Mouse (Mus musculus) adrenal gland, adult 18-20 months (tissue): ENCODE results near the gene Rdh19. TPM values are rescaled to one million over a fixed set of nuclear protein-coding genes. Genes with fewer than 3 reads are reported as not detected.
"Not testable (repeated sequence)": the region's sequence is repeated elsewhere in the genome, so short reads cannot be mapped to it uniquely, and the experiment has no call there.

Source experiments
- DNase-seq, 2 experiments: peaks; one replicate each; pipeline ENCODE4 v3.0.0; 2021 to 2022; ENCODE audit warnings: low spot score in 2 of 2
- total RNA-seq, 2 experiments: library from RNA; stranded (reverse); gene quantifications; 1 replicate in 1 of 2; 2 replicates in 1 of 2; pipeline ENCODE4 v1.2.3; 2021

The Rdh19 gene
- total RNA-seq, 2 experiments from 2014 or later, result not detected

GRCm38 (mm10) chr10:127878262-127879057, 28.7 kb downstream of the Rdh19 start:
- no peak for DNase-seq

GRCm38 (mm10) chr10:127879155-127879688, 29.5 kb downstream of the Rdh19 start:
- DNase-seq, result no peak

GRCm38 (mm10) chr10:127881041-127881440, 31.3 kb downstream of the Rdh19 start:
- no peak for DNase-seq

- no peak for DNase-seq
Measured at GRCm38 (mm10) chr10:127886551-127886950, 36.8 kb downstream of the Rdh19 start.

DNA sequence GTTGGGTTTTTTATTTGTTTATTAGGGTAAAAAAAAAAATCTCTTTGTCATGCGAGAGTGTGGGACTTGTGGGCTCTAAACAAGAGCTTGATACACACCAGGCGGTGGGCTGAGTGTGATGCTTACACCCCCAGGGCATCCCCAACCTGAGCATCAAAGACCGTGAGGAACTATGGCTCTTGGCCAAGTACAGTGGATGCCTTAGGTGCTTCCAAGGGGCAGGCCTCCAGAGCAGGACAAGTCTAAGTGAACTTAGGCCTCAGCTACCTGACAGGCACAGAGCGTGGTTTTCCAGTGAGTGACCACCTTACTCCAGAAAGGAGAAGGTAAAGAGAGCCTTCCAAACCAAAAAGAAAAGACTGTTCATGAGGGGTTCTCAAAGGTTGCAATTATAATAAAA, 37.2 kb downstream of the Rdh19 start:
- DNase-seq, result no peak

GRCm38 (mm10) chr10:127888605-127889004, 38.9 kb downstream of the Rdh19 start, which contains the start of gene Rdh7:
Gene Rdh7 (minus strand): TSS chr10:127888817.
- no peak for DNase-seq

DNA sequence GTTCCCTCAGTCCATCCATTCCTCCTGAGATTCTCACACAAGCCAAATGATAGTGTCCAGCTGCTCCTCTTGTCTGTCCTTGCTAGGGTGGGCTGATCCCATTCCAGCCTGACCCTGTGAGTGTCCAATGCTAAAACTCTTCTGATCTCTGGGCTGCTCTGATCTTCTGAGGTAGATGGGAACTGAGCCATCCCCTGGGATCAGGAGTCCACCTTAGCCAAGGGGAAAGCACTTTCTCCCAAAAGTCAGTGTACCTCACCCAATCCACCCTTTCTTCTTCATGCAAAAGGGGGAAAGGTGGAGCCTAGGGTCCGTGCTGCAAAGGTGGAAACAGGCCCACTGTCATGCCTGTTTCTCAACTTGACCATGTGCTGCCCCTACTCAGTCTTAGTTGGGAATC, 41.8 kb downstream of the Rdh19 start:
- DNase-seq, result no peak

GRCm38 (mm10) chr10:127893163-127894022, 43.7 kb downstream of the Rdh19 start:
- DNase-seq, result not testable (repeated sequence)

DNA sequence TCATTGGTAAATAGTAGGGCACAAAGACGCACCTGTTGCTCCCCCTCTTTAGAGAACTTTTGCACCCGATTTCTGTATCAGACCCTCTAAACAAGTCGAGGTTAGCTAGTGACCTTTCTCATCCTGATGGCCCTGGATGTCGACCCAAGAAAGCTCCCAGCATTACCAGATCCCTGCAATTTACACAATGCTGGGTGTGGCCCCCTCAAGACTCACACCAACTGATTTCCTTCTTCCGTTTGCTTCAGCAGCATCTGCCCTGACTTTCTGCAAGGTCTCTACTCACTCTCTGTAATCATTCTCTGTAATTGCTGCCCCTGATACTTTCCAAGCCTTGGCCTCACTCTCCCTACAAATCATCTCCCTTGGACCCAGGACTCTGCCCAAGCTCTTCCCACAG, 47.0 kb downstream of the Rdh19 start:
- DNase-seq, result no peak

DNA sequence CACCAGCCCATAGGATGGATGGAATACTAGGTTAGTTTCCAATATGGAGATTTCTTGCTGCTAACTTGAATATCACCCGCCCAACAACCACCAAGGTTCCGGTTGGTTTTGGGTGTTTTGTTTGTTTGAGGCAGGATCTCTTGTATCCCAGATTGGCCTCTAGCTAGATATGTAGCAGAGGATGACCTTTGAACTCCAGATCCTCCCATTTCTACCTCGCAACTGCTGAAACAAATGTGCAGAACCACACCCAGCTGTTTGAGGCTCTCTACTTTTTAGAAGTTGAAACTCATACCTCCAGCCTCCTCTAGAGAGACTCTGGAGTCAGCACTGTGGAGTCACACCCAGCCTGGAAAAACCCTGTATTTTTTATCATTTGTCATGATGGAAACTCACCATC, 47.8 kb downstream of the Rdh19 start:
- DNase-seq, result no peak

DNA sequence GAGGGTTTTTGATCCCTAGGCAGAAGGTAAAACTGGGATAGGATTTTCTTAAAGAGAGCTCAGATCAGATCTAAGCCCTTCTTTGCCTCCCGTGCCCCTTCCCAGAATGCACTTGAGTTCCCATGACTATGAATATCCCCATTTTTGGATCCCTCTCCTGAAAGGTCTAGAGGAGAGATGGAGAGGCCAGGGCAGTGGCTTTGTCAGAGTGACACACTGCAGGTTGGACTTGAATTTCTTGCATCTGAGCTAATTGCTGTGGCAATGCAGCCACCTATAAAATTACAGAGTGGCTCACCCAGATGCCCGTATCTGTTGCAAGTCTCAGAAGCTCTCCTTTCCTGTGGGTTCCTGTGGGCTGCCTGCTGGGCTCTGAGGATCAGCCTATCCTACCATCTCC, 48.5 kb downstream of the Rdh19 start, which contains the start of gene Sdr9c7:
Gene Sdr9c7 (plus strand): TSS at position 301 of the 400 bp plus-strand sequence.
- DNase-seq, result no peak

- DNase-seq, result no peak
Measured at GRCm38 (mm10) chr10:127899783-127900182, 50.1 kb downstream of the Rdh19 start.

GRCm38 (mm10) chr10:127901751-127902150, 52.0 kb downstream of the Rdh19 start:
- DNase-seq, result no peak

DNA sequence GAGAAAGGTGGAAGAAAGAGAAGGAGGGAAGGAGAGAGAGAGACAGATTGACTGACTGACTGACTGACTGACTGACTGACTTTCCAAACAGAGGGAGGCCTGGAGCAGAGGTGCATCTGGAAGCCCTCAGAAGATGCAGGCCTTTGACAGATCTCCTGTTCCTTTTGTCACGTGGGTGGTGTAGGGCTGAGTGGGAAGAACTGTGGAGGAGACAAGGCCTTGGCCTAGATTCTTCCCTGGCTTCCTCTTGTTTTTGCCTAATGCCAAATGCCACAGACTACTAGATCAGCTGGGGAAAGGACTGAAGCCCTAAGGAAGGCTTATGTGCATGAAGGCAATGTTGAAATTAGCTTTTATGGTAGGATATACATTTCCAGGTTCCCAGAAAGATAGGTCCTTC, 53.4 kb downstream of the Rdh19 start:
- peak in 1 of 2 experiments; percentile 20 for DNase-seq

- peak; percentile 57 to 70 for DNase-seq
Measured at GRCm38 (mm10) chr10:127904718-127905446, 55.2 kb downstream of the Rdh19 start.

GRCm38 (mm10) chr10:127906138-127906537, 56.4 kb downstream of the Rdh19 start:
- no peak for DNase-seq

DNA sequence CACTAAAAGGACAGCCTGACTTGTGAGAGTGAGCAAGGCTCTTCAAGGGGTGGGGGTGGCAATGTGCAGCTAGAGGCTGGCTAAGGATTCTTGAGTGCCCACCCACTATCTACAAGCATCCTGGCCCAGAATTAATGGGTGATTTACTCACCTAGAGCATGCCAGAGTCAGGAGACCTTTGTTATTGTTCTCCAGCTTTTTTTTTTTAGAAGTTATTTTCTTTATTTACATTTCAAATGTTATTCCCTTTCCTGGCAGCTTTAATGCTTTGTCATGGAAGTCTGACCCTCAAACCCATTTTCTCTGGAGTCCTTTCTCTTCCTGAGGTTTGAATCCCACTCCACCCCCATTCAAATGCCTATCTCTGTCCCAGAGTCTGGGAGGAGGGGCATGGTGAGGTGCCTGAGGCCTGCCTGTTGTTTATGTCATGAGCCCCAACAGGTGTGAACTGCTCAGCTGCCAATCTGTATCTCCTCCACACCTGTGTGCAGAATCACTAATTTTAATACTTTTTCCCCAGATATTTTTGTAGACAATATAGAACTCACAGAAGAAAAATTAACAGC, 57.7 kb downstream of the Rdh19 start:
- DNase-seq, result no peak
